Mouse (Mus musculus) forelimb bud, embryonic 11.5 days (tissue): ENCODE data around the gene Daam2.

ENCODE experiments used
- DNase-seq: peaks from one replicate; pipeline ENCODE4 v3.0.0-alpha.2; 2012; ENCODE audit warnings: low read depth, low spot score

The Daam2 gene

DNA sequence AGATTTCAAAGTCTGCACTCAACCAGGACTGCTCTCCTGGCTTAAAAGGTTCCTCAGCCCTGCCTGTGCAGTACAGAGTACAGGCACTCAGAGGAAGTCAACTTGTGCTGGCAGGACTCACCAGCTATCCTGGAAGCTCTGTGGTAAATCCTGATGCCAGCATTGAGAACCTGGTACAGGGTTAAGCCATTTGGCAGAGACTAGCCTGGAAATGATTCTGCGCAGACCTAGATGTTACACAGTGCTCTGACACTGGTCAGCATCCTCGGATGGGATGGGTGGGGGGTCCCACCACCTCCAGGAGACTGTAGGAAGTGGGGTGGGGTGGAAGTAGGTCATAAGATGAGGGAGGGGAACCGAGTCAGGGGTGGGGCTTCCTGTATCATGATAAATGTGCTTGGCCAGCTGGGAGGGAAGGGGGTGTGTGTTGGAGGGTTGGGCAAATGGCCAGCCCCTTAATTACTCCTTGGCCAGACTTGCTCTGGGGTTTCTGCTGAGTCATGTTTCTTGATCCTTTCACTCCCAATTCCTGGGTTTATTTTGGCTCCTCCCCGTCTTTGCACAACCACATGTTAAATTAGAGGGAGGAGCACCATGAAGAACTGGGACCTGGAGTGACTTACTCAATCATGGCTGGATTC, 132.0 kb downstream of the Daam2 start:
- no peak for DNase-seq

DNA sequence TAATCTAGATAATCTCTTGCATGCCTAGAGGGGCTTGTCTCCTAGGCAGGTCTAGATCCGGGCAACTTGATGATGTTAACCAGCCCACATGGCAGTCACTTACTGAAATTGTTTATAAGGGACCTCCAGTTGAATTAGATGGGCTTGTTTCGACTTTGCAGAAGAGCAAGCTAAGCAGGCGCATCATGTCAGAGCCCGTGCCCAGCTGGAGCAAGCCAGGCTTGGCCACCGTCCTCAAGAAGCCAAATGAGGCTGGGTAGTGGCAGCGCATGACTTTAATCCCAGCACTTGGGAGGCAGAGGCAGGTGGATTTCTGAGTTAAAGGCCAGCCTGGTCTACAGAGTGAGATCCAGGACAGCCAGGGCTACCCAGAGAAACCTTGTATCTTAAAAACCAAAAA, 133.0 kb downstream of the Daam2 start:
- DNase-seq, result no peak

DNA sequence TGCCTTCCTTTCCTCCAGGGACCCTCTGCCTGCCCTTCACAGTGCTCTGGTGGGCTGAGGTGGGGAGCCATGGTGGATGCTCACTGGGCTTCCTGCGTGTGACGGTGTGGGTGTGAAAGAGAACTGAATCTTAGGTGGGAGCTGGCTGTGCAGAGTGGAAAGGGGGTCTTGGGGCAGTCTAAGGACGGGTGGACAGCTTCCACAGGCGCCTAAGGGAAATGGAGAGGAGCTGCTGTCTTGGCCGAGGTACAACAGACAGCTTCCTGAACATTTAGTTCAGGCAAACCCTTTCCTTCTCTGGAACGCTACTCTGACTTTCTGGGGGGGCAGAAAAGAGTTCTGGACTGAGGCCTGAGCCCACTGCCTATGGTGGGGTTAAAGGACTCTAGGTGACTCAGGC, 134.0 kb downstream of the Daam2 start:
- DNase-seq, result no peak

DNA sequence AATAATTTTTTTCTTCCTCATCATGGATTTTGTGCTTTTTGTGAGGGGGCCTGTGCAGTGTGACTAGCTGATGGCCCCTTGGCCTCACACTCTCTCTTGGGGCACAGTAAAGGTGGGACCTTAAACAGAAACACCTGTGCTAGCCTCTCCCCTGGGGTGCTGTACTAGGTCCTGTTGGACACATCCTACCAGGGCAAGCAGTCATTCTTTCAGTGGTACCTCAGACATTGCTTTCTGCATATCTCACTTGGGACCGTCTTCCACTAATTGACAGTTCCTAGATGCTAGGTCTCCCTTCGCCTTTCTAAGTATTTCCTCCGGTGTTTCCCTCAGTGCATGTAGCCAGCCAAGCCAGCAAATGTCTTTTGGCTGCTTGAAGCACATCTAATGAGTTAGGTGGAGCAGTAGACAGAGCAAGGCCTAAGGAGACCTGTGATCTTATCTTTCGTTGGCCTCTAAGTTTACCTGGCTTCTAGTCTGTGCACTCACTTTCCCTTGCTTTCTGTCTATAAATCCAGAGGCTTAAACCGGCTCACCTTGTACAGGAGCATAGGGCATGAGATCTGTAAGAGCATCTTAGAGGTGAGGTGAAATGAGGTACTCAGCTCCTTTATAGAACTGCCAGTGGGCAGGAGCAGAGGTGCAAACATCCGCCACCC, 134.5 kb downstream of the Daam2 start:
- no peak for DNase-seq

DNA sequence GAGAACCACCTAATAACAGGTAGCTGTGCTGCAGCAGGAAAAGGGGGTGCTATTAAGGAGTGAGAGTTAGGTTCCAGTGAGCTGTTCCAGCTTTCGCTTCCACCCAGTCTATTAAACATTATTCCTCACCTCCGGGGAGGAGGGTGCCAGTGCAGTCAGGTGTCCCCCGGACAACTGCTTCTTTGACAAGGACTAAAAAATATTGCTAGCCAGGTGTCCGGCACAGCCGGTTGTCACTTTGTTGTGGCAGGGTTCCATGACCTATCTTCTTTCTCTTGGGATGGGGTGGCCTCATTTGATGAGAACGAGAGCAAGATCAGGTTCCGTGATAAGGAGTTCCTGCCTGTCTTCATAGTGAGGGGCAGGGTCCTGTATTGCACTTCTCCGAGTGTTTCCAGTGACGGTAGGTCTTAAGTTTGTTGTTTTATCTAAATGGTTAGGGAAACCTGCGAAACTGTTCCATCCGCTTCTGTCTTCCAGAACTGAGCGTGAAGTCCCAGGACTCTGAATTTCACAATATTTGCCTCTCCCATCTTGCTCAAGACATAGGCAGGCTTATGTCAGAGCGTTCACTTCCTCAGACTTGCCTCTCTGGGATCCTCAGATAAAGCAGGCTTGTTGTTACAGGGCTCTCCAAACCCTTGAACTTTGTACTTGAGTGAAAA, 135.3 kb downstream of the Daam2 start:
- no peak for DNase-seq

DNA sequence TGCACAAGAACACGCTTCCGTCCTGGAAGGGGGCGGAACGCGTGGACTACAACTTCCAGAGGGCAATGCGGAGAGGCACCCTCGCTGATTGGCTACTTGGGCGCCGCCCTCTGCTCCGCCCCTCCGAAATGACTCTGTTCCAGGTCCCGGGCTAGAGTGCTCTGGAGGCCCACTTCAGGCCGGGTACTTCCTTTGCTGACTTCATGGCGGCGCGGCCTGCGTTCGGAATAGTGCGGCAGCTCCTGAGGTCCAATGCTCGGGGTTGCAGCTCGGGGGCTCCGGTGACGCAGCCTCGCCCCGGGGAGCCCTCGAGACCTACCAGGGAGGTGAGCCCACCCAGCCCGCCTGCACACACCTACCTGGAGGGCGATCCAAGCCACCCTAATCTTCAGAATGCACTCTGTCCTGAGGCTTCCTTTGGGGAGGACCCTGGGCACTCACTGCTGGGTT, 135.9 kb downstream of the Daam2 start, which contains the start of gene Mocs1:
Gene Mocs1 (plus strand): TSS at position 124 of the 450 bp plus-strand sequence.
- DNase-seq, result peak; percentile 91

DNA sequence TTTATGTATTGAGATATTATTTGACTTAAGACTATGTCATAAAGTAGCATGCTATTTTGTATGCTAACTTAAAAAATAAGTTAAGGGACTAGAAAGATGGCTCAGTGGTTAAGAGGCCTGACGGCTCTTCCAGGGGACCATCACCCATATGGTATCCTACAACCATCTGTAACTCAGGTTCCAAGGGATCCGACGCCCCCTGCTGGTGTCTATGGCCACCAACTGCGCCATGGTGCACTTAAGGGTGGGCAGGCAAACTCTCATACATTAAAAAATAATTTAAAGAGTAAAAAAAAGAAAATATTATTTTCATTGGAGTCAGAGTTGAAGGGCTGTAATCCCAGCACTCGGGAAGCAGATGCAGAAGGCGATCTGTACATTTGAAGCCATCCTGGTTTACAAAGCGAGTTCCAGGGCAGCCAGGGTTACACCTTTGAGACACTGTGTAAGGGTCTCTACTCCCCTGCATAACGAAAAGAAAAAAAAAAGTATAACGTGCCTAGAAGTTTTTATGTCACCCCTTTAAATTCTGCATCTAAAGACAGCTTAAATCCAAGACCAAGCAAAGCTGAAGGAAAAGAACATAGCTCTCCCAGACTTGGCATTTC, 136.4 kb downstream of the Daam2 start:
- DNase-seq, result peak; percentile 23

DNA sequence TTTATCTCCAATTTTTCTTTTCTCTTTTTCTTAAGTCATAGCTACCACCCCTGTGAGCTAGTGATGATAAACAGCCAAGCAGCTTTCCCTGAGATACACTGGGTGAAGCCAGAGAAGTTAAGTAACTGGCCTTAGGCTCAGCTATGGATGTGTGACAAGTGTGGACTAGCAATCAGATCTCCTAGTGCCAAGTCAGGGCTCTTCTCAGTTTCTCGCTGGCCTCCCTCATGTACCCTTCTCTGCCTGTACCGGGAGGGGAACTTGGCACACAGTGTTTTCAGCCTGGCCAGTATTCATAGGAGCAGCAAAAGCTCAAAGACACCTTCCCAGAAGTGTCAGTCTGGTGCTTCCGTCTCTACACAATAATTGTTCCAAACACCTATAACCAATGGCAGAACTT, 140.3 kb downstream of the Daam2 start:
- DNase-seq, result no peak

DNA sequence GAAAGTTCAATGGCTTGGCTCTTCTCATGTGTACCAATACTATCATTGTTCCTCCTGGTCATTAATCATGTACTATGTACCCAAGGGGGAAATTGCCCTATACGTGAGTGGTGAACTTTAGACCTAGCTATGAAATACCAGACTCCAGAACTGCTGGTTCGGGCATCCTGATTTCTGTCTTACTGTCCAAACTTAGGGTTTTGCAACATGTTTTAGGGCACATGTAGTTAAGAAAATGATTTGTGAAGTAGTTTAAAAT, 141.1 kb downstream of the Daam2 start:
- no peak for DNase-seq

DNA sequence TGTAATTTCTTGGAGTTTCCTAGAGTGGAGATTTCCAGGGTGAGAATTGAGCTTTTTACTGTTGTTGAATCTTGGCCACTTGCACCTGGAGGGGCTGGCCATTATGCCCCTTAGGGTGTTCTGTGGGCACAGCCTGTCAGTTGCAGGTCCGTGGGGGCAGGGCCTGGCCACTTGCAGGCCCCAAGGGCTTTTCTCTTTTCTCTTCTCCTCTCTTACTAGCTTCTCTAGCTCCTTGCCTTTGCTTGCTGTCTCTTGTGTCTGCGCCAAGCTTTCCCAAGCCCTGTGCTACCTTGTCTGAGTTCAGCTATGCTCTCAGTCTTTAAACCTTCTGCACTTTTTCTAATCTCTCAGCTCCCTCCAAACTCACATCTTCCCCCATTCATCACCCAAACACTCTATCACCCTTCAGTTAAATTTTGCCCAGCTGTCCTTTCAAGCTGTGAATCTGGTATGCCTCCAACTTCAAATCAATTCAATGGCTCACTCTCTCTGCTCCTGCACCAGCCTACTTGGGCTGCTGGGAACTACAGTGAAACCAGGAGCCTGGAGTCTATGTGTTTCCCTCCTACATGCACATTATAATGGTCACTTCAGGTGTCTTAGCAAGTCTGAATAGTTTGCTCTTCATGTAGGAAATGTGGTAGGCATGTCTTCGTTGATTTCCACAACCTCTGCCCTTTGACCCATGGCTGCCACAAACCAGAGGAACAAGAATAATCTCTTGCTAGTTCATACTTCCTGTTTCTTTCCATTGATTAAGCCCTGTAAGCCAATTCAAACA, 141.7 kb downstream of the Daam2 start:
- no peak for DNase-seq

DNA sequence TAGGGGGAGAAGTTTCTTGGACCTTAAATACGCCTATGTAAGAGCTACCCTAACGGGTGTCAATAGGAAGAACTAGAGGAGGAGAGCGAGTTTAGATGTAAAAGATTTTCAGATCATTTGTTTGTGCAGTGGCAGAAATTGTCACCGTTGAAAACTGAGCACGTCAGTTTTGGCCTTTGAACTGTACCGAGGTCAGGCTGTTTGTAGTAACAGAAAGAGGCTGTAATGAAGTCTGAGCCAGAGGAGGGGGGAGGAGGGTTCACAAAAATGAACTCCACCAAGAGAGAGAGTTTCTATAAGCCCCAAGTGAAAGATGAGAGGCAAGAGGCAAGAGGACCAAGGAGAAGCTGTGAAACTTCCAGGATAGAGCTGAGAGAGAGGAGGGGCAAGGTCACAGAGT, 144.3 kb downstream of the Daam2 start:
- no peak for DNase-seq

DNA sequence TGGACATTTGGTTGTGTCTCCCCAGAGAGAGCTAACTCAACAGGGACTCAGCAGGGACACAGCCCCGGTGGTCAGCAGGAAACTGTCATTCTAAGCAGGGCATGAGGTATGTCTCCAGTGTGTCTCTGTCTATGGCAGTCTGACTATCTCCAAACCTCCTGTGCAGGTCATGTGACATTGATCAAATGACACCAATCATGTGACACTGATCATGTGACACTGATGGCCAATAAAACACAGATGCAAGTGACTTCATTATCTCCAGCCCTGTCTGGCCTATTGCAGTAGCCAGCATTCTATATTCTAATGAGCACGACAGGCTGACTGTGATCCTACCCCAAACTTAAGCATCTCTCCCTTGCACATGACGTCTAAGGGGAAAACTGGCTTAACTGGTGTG, 147.9 kb downstream of the Daam2 start:
- no peak for DNase-seq

DNA sequence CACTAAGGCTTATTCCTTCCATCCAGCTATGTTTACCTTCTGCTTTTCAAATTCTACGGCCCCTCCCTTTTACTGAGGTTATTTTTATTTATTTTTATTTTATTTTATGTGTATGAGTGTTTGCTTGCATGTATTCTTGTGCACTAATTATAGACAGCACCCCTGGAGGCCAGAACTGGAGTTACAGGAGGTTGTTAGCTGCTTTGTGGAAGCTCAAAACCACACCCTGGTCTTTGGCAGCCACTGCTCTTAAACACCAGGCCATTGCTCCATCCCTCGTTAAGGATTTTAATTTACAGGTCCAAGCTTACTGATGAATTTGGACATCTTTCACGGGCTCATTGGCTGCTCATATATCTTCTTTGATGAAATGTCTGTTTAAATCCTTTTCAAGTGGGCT, 150.6 kb downstream of the Daam2 start:
- DNase-seq, result no peak

DNA sequence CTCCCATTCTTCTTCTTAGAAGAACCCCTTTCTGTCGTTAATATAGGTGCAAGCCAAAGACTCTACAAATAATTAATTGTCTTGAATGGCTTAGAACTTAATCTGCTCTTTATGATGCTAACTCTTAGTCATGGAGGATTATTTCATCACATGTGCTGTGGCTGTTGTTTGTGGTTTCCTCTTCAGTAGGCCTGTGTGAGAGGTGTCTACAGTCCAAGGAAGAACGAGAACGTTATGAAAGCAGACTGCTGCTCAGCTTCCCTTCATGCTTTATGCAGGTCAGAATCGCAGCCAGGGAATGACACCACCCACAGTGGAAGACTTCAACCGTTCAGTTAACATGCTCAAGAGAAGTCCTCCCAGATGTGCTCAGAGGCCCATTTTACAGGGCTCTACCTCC, 151.2 kb downstream of the Daam2 start:
- DNase-seq, result no peak
